Mouse (Mus musculus) frontal cortex, postnatal 36 days (tissue): ENCODE results near the gene 9030612E09Rik.

ENCODE experiments used
- DNase-seq, 2 experiments: peaks; one replicate each; pipeline ENCODE4 v3.0.0; 2022; ENCODE audit warnings: low spot score in 2 of 2

The 9030612E09Rik gene

DNA sequence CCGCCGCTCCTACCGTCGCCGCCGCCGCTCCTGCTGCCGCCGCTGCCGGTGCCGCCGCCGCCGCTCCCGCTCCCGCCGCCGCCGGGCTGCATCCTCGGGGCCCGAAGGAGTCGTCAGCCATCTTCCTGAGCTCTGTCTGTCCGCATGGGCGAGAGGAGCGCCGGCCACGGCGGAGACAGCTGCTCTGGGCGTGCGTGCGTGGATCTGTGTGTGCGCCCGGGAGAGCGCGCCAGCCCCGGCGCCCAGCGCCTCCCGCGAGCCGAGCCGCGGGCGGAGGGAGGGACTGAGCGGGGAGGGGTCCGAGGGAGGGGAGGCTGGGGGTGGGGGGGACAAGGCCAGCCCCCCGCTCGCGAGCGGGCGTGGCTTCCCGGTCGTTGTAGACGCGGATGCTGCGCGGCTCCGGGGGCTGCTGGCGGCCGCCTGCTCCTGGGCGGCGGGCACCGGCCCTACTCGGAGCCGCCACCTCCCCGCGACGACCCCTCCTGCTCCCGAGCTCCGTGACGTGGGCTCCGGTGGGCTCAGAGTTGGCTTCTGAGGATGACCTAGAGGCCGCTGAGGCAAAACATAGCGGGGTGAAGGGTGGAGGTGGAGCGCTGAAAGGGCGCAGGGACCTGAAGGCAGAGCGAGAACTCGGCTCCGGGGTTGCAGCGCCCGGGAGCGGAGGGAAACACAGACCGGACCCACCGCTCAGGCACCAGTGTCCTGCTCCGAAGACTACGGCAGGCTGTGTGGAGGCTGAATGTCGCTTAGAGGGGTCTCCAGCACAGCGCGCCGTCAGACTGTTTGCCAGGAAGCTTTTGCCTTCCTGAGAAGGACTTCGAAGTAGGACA, at the start of gene 9030612E09Rik, which contains the start of gene Sobp:
Gene 9030612E09Rik (plus strand): TSS at position 379 of the 830 bp plus-strand sequence.
Gene Sobp (minus strand): TSS at position 205 of the 830 bp plus-strand sequence.
- DNase-seq, result peak; percentile 73 to 79

DNA sequence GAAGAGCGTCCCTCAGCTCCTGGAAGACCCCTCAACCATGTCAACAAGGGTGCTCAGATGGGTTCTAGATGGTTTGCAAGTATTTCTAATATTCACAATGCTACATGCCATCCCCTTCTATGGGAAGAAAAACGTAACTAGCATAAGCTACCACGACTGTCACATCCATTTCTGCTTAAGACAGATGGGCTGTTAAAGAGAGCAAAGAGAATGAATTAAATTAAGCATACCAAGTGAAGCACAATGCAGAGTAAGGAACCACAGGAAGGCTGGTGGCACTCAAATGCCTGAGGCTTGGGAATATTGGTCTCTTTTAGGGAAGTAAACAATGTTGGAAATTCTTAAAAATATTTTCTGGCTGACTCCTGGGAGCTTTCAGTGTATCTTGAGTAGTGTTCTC, 45.8 kb upstream of the 9030612E09Rik start:
- DNase-seq, result no peak

DNA sequence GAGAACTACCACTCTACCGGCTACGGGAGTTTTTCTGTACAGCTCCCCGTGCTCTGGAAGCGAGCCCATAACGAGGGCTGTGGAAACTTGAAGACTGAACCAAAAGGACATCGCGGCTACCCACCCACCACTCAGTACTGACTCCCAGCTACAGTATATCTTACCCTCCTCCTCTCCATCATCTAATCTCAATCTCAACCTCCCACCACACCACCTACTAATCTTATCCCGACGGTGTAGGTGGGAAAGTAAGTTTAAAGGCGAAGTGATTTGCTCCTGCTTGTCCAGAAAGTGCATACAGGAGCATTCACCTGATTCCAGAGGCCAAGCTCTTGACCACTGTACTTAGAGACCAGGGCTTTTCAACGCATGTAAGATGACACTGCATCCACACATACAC, 40.5 kb upstream of the 9030612E09Rik start:
- no peak for DNase-seq

DNA sequence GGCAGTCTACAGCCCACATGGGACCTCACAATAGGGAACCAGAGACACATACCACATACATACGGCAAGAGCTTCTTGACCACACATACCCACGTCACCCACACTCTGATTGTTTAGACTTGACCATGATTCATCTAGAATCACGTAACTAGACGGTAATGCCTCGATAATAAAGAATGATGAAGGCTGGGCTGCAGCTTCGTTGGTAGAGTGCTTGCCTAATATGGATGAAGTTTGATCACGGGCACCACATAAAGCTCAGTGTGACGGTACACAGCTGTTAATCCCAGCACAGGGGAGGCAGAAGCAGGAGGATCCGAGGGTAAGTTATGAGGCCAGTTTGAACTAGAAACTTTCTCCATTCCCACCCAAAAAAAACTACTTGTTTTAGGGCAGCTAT, 31.3 kb upstream of the 9030612E09Rik start:
- no peak for DNase-seq

DNA sequence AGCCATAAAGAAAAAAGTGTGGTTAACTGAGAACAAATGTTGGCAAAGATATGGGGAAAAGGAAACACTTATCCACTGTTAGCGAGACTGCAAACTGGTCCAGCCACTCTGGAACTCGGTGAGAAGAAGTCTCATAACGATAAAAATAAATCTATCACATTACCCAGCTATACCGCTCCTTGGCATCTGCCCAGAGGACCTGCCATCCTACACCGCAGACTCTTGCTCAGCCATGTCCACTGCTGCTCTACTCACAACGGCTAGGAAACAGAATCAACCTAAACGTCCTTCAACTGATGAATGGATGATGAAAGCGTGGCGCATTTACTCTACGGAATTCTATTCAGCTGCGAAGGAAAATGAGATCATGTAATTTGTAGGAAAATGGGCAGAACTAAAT, 26.0 kb upstream of the 9030612E09Rik start:
- no peak for DNase-seq

DNA sequence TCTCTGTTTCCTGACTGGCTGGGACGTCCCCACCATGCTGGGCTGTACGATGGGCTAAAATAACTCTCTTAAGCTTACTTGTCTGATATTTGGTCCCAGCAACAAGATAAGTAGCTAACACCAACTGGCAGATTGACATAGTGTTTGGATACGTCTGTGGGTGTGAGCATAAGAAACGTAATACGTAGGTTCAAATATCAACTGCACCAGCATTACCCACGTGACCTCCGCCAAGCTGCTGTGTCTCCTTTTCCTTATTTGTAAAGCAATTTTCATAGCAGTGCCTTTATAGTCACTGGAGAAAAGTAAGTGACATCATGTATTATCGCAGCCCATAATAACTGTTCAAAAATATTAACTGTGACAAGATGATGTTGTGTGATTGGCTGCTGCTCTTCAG, 21.9 kb upstream of the 9030612E09Rik start:
- DNase-seq, result no peak

DNA sequence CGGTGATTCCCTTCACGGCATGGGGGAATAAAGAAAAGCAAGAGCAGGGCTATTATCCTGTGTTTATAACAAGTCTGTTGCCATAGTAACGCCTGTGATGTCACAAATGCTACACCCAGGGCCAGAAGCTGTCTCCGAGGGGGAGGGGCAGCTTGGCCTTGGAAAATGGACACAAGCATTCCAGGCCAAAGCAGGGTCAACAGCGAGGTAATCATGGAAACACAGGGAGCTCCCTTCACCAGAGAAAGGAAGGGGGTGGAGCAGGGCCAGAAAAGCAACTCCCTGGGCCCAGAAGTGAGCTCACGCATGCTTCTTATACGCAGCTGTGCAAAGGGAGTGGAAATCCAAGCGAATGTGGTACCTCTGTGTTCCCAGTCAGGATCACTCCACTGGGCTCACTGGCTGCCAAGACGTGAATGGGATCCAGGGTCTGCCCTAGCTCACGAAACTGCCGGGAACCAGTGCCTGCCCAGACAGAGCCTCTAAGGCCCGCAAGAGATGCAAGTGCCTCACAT, 19.4 kb upstream of the 9030612E09Rik start:
- peak in 1 of 2 experiments; percentile 41 for DNase-seq

DNA sequence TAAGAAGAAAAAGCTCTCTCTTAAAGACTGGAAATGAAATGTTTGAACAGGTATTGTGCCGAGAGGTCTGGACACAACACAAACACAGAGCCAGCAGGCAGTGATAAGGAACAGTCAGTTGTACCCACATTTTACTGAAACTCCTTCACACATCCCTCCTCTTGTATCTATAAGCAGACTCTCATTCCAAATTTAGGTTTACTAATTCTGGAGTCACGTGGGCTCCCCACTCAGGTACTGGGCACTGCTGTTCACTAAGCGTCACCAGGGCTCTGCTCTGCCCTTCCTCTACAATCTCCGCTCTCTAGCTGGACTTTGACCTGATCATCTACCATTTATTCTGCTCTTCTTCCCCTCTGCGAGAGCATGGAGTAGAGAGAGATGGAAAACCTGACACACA, 15.6 kb upstream of the 9030612E09Rik start:
- DNase-seq, result peak in 1 of 2 experiments; percentile 41

DNA sequence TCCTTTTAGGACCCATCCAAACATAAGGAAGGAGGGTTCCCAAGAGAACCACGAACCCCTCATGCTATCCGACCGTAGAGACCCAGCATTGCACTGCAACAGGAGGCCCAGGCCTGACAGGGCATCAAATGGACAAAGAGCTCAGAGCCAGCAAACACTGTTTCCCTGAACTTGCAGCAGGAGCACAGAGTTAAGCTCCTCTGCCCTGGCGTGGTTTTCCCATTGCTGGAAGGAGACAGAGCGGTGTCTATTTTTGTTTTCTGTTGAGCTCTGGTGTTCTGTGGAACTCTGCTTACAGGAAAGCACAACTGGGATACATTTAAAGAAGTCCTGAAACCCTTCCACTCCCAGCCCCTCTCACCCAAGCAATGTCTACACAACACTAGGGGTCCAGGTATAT, 15.2 kb upstream of the 9030612E09Rik start:
- DNase-seq, result no peak

DNA sequence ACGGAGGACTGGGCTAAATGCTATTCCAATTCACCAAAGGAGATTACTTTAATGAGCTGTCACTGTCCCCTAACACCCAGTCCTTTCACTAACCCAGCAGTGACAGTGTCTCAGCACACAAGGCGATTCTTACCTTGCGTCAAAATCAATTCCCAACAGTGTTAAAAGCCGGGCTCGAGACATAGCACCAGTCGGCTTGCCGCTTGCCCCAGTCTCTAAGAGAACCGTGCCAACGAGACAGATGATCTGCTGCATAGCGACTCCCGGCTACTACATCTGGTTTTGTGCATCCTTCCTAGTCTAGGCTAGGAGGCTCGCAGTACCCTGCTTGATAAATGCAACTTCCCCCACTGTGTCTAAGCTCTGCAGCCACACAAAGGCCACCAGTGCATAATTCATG, 12.2 kb upstream of the 9030612E09Rik start:
- DNase-seq, result no peak

DNA sequence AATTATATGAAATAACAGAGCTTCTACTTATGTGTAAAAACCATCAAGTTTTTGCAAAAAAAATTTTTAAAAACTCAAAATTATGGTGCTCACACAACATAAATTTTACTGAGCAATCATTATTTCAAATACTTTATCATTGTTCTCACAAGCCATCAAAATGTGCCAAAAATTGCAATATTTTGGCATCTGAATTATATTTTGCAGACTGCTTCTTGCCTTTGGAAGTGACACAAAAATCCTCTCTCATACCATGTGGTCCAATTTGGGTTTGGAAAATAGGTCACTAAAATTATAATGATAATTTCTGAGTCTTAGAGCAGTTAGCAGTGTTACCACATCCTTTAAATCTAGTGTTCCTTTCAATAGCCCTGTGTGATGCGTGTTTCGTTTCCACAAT, 10.1 kb upstream of the 9030612E09Rik start:
- no peak for DNase-seq

DNA sequence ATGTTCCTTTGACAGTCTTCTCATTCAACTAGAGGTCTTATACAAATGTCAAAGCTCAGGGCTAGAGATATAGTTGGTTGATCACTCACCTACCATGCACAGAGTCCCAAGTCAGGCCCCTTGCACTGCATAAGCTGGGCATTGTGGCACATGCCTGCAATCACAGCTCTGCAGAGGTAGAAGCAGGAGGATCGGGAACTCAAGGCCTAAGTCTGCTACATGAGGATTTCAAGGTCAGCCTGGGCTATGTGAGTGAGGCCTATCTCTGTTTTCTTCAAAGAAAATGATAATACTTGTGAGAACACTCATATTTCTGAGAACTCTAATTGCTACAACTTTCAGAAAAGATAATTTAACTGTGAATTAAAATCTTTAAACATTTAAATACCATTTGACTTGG, 8.4 kb upstream of the 9030612E09Rik start:
- no peak for DNase-seq

DNA sequence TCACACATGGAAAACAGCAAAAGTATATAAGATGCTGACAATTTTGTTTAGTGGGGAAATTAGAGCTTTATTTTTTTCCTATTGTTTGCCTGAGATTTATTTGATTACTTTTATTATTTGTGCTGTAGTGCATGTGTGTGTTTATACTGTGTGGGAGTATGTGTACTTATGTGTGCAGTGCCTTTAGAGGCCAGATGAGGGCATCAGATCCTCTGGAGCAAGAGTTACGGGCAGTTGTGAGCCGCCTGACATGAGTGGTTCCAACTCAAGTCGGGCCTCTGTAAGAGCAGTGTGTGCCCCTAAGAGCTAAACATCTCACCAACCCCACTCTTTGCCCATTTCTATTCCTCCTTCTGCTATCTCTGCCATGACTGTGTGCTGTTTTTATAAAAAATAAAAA, 7.7 kb upstream of the 9030612E09Rik start:
- DNase-seq, result no peak

DNA sequence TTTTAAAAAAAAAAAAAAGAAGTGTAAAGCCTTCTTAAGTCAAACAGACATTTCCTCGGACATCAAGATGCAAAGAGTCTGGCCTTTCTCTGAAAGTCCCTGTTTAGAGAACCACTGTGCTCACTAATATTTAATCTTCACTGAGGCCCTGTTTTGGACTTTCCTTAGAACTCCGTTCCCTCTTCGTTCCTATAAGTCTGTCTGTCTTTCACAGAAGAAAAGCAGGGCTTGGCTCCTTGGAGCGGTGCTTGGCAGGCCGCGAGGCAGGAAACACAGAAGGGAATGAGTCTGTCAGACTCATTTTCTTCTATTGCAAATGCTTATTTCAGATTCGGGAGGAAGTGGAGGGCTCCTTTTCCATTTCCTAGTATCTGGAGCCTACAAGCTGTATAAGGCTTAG, 5.7 kb upstream of the 9030612E09Rik start:
- DNase-seq, result no peak

DNA sequence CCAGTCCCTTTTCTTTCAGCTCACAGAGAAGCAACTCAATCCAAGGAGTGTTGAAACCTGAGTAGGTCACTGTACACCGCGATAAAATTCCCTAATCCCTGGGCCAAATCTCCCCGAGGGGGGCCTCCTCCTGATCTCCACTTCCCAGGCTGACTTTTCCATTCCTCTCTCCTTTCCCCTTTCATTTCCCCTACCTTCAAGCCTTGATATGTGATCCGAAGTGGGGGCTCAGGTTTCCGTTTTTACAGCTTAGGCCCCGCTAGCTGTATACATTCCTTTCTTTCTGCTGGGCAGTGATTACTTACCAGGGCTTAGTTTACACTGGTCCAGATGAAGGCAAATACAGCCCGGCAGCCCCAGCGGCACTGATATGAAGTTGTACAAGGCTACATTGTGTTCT, 3.4 kb upstream of the 9030612E09Rik start:
- peak in 1 of 2 experiments; percentile 12 for DNase-seq

DNA sequence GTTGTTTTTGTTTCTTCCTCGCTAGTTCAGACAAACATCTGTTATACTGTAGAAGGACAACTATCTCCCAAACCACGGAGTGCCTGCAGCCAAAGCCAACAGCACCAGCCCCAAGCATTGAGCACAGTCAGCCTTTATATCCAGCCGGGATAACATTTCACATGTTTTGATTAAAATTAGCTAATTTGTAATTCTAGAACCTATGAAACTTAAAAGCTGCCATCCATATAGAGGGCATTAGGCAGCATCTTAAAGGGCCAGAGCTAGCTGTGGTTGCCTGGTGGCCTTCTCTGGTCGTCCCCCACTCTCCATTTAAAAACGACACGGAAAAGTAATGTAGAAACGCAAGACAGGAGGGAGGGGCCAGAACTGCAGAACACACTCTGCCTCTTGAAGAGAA, 2.4 kb upstream of the 9030612E09Rik start:
- no peak for DNase-seq

DNA sequence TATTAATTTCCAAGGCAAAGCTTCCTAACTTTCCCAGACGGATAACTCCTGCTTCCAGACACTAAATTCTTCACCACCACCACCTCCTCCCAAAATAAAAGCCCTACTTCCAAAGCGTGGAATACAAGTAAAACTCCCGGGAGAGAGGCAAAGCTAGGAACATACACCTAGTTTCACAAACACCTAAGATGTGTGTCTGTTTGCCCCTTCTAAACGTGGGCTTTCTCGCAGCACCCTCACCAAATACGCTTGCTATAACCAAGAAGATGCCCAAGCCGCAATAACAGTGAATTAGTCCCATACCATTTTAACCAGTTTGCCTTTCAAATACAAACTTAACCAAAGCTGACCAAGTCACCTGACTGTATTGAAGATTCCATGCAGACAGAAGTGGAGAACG, 1.9 kb upstream of the 9030612E09Rik start:
- no peak for DNase-seq

DNA sequence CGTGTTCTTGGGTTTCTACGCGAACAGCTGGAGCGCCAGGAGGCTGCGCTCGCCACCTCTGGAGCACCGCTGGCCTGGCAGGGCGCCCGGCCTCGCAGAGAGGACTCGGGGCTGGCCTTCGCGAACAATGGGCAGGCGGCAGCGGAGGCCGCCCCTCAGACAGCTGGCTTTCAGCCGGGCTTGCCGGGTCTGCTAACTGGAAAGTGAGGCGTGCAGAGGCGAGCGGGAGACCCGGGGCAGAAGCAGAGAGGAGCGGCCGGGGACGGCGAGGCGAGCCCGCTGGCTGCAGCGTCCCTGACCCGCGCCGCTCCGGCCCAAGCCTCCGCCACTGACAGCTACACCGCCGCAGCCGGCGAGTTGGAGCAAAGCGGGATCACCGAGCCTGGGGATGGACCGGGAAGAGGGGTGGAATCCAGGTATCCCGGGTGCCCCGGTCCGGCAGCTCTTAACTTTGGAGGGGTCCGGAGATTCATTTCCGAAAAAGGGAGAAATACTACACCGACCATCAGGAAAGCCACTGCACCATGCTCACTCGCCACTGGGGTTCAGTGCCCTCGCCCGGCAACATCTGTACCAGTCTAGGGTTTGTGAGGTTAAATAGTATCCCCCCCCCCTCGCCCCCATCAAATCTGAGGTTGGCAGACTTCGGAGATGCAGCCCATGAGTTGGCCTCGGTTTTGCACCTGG, 1.2 kb upstream of the 9030612E09Rik start:
- peak; percentile 47 to 55 for DNase-seq

DNA sequence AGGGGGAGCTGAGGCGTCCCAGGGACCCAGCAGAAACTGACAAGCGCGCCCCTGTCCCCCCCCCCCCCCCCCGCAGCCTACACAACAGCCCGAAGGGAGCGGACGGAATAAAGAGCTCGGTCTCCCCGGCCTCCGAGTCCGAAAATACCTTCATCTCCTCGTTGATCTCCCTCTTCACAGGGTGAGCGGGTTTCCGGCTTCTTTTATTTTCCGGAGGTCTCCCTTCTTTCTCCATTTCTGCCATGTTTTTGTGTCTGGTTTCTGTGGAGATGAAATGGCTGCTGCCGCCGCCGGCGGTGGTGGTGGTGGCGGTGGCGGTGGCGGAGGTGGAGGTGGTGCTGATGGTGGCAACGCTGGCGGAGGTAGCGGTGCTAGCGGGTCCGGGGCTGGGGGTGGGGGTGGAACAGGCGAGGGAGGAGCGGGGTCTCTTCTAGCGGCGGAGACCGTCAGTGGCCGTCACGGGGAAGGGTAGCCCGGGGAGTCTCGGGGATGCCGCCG, 627 bp upstream of the 9030612E09Rik start:
- DNase-seq, result no peak

DNA sequence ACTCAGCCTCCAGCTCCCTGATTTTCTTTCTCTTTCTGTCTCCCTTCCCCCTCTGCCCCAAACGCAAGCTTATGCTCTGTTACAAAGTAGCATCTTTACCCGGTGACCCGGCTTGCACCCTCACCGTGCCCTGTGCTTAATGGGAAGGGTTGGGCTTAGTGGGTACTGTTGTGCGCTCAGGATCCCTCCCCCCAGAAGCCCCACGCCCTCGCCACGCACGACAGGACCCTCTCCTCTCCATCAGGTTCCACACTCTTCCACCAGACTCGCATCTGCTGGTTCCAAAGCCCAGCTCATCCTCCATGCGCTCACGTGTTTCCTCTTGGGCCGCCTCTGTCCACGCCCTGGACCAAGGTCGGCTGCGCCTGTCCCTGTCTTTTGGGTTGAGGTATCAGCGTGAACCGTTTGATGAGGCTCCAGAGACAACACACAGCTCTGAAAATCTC, 675 bp downstream of the 9030612E09Rik start:
- peak; percentile 41 to 53 for DNase-seq

DNA sequence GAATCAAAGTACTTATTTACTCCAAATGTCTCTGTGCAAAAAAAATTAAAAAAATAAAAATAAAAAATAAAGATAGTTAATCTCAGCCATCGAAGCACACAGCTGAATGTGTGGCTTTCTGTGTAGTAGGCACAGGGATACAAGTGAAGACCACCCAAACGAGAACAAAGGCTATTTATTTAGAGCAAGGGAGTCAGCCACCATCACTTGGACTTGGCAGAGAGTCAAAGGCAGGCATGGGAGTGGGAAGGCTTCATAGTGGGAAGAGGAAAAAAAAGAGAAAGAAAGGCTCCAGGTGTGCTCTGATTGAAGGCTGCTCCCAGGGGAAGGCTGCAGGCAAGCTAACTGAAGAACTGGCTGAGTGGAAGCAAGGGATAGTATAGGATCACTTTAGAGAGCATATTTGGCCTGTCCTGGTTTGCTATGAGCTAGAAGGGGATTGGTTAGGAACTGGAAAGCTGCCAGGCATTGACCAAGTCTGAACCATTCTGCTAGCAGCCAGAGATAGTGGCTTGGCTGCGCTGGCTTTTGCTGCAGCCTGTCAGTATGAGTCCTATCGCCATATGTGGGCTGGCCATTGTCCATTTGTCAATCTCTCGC, 5.9 kb downstream of the 9030612E09Rik start:
- no peak for DNase-seq

DNA sequence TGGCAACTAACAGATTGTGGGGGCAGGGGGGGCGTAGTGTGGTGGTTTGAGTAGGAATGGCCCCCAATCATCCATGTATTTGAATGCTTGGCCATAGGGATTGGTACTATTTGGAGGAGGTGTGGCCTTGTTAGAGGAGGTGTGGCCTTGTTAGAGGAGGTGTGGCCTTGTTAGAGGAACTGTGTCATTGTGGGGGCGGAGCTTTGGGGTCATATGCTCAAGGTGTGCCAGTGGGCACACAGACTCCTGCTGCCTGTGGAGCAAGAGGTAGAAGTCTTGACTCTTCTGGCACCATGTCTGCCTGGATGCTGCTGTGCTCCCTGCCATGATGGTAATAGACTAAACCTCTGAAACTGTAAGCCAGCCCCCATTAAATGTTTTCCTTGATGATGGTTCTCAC, 25.7 kb downstream of the 9030612E09Rik start:
- DNase-seq, result no peak
